Mouse (Mus musculus) A20 (cell line): ENCODE results near the gene Hdac5.

Experiments used
- DNase-seq: peaks from one replicate; pipeline ENCODE4 v3.0.0-alpha.2; 2011; ENCODE audit warnings: low read depth, low spot score

Gene Hdac5

GRCm38 (mm10) chr11:102185677-102186076 is 44.3 kb downstream of the Hdac5 start:
- no peak for DNase-seq

GRCm38 (mm10) chr11:102184646-102185495 is 45.1 kb downstream of the Hdac5 start, which contains the start of gene Lsm12:
Gene Lsm12, minus strand, starts transcription at chr11:102185296.
- DNase-seq, result peak; percentile 97

DNA sequence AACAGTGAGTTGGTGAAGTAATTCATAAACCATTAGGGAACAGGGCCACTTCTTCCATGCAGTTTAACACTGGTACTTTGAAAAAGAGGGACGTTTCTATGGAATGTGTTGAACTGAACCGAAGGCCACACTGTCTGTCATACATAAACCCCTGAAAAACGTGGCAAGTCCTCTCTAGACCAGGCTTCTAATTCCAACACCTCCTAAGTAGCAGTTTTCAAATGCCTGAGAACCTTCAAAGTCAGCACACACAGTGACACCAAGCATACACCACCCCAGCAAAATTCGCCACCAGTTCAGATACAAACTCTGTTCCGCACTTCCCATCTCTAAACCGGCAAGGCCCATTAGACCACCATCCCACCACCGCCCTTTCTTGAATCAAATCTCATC is 45.7 kb downstream of the Hdac5 start:
- DNase-seq, result no peak

- DNase-seq, result no peak
These were observed 50.1 kb downstream of the Hdac5 start for GRCm38 (mm10) chr11:102179836-102180235.

DNA sequence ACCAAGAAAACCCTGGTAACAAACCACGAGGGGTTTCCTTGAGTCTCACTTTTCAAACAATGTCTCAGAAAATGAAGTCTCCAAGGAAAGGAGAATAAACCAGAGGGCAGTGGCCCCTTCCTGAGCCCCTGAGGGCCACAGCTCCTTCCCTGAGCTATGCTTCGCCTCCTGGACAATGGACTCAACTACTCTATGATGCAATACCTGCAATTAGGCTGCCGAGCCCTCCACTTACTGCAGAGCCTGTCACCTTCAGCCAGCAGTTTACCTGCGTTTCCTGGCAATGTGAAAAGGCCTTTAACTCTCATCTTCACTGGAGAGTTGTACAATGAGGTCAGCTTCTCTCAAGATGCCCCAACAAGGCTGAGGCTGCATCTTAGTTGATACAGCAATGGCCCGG is 61.3 kb downstream of the Hdac5 start:
- no peak for DNase-seq

- no peak for DNase-seq
These were observed 62.4 kb downstream of the Hdac5 start for GRCm38 (mm10) chr11:102167539-102167938.

- no peak for DNase-seq
These were observed 63.8 kb downstream of the Hdac5 start for GRCm38 (mm10) chr11:102165971-102166722.

DNA sequence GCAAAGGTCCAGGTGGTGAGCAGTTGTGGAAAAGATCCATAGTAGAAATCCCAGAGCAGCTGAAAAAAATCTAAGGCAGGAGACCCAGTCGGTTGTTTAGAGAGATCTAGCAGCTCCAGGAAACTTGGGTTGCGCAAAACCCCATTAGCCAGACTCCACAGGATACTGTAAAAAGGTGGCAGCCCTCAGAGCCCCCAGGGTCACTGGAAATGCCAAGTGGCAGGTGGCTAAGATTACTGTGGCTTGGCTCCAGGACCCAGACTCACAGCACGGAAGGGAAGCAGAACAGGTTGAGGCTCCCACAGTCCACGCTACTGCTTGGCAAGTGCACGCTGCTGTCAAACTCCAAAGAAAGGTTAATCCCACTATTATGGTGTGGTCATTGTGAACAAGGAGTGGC is 70.2 kb downstream of the Hdac5 start:
- DNase-seq, result no peak

GRCm38 (mm10) chr11:102158024-102158423 is 71.9 kb downstream of the Hdac5 start:
- peak; percentile 26 for DNase-seq

DNA sequence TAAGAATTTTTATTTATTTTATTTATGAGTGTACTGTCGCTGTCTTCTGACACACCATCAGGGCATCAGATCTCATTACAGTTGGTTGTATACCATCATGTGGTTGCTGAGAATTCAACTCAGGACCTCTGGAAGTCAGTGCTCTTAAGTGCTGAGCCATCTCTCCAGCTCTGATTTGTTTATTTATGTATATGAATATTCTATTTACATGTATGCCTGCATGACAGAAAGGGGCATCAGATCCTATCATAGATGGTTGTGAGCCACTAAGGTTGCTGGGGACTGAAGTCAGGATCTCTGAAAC is 73.2 kb downstream of the Hdac5 start:
- DNase-seq, result no peak

GRCm38 (mm10) chr11:102156039-102156785 is 73.8 kb downstream of the Hdac5 start, which contains the start of gene Tmem101:
Gene Tmem101, minus strand, starts transcription at chr11:102156404.
- peak; percentile 92 for DNase-seq

- DNase-seq, result no peak
These were observed 82.6 kb downstream of the Hdac5 start for GRCm38 (mm10) chr11:102147213-102147989.

DNA sequence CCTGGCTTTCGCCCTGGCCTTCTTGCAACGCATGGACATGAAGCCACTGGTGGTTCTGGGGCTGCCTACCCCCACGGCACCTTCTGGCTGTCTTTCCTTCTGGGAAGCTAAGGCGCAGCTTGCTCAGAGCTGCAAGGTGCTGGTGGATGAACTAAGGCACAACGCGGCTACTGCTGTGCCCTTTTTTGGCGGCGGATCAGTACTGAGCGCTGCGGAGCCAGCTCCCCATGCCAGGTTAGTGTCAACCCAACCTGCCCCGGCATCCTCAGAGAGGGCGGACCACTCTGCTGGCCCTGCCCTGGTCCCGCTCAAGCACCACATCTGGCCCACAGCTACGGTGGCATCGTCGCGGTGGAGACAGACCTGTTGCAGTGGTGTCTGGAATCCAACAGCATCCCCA is 83.4 kb downstream of the Hdac5 start:
- no peak for DNase-seq

- no peak for DNase-seq
These were observed 84.0 kb downstream of the Hdac5 start for GRCm38 (mm10) chr11:102146005-102146404.

DNA sequence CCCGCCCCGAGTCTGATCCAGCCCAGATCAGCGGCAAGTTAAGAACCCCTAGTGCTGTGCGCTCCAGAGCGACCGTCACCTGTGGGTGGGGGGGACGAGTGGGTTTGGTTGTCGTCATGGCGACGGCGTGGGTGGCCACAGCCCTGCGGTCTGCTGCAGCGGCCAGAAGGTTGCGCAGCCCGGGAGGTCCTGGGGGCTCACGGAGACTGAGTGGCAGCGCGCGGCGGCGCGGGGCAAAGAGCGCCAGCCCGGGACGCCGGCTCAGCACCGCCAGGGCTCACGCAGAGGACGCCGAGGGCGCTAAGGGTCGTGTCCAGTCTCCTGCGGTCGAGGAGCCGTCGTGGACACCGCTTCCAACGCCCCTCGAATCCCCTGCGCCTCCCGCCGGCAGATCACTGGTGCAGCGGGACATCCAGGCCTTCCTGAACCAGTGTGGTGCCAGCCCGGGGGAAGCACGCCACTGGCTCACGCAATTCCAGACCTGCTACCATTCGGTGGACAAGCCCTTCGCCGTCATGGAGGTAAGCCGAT is 84.4 kb downstream of the Hdac5 start, which contains the start of gene Nags:
Gene Nags, plus strand, starts transcription at position 43 of the 531 bp plus-strand sequence.
- DNase-seq, result no peak

- DNase-seq, result no peak
These were observed 85.0 kb downstream of the Hdac5 start for GRCm38 (mm10) chr11:102144957-102145470.
